8 mouse cellular contexts compared by ENCODE assay signal in genomic region chr5:144767911-144768841, GRCm38 (mm10). TPM values are rescaled to one million over a fixed set of nuclear protein-coding genes. Genes with fewer than 3 reads are reported as not detected.
DNase-seq lines count a peak whose midpoint lies in the region; ATAC-seq and TF ChIP-seq lines count a peak whose summit lies in the region.

No protein-coding gene starts in this region.

- peak; percentile 97 for TF ChIP-seq CTCF in C2C12 (IDR thresholded peaks at IDR 0.05; ENCODE audit: control insufficient read depth, insufficient read depth, insufficient read length)
- peak; percentile 86 for TF ChIP-seq CTCF in brain, embryonic 14.5 days (IDR thresholded peaks at IDR 0.05; ENCODE audit: borderline replicate concordance, extremely low read depth, insufficient read depth, insufficient read length)

- H3ac ChIP-seq in C2C12 (ENCODE audit: control insufficient read depth, insufficient read length, low read depth): peak overlapping the region; percentile 74

- WGBS in heart, embryonic 13.5 days: under 1% methylated on average over 92 of the region's 92 CpGs
- WGBS in liver, embryonic 12.5 days (ENCODE audit: insufficient replicate concordance): under 1% methylated on average over 92 of the region's 92 CpGs
- WGBS in stomach, embryonic 15.5 days: under 1% methylated on average over 89 of the region's 92 CpGs

- peaks cover 31% of the 10 kb centered on the region for H3K4me1 ChIP-seq in erythroblast, embryonic 14.5 days (ENCODE audit: control insufficient read depth)
- H3K4me1 ChIP-seq in heart, embryonic 13.5 days: peaks cover 16% of the 10 kb centered on the region
- peaks cover 35% of the 10 kb centered on the region for H3K4me1 ChIP-seq in liver, embryonic 12.5 days
- peaks cover 8% of the 10 kb centered on the region for H3K4me1 ChIP-seq in stomach, embryonic 15.5 days

- peaks cover 29% of the 10 kb centered on the region for H3K79me3 ChIP-seq in C2C12 (ENCODE audit: low read depth)

- H3K27ac ChIP-seq in heart, embryonic 13.5 days (replicated peaks): peak overlapping the region; percentile 97
- H3K27ac ChIP-seq in liver, embryonic 12.5 days: peak overlapping the region; percentile 88
- peak overlapping the region; percentile 96 for H3K27ac ChIP-seq in stomach, embryonic 15.5 days

- peak; percentile 96 for DNase-seq in brain, embryonic 14.5 days (ENCODE audit: low read depth)
- DNase-seq in kidney, postnatal 10 days: peak; percentile 94
- DNase-seq in natural killer cell, adult 2 months (ENCODE audit: low spot score in 2 of 2): peak; percentile 88 to 91

- ATAC-seq in heart, embryonic 13.5 days (ENCODE audit: extremely low read depth, insufficient number of reproducible peaks, low FRiP score, low TSS enrichment): peak; percentile 86
- ATAC-seq in liver, embryonic 12.5 days: peak; percentile 89
- peak; percentile 91 for ATAC-seq in stomach, embryonic 15.5 days (ENCODE audit: insufficient read depth, low FRiP score, low read depth)

- TF ChIP-seq POLR2A in brain, embryonic 14.5 days (IDR thresholded peaks at IDR 0.05; ENCODE audit: borderline replicate concordance, extremely low read depth, insufficient read depth, insufficient read length, poor library complexity, severe bottlenecking): peak; percentile 63; the same call in 1 of the 2 replicates

- H3K9ac ChIP-seq in heart, embryonic 13.5 days: peak overlapping the region; percentile 96
- peak overlapping the region; percentile 79 for H3K9ac ChIP-seq in liver, embryonic 12.5 days
- H3K9ac ChIP-seq in stomach, embryonic 15.5 days: peak overlapping the region; percentile 84

- peaks cover 17% of the 10 kb centered on the region for H3K36me3 ChIP-seq in C2C12 (ENCODE audit: control insufficient read depth, insufficient read depth)
- H3K36me3 ChIP-seq in erythroblast, embryonic 14.5 days (ENCODE audit: control insufficient read depth): peaks cover 25% of the 10 kb centered on the region
- peaks cover 27% of the 10 kb centered on the region for H3K36me3 ChIP-seq in heart, embryonic 13.5 days
- H3K36me3 ChIP-seq in liver, embryonic 12.5 days: peaks cover 26% of the 10 kb centered on the region
- peaks cover 6% of the 10 kb centered on the region; the same call in 1 of the 2 replicates for H3K36me3 ChIP-seq in stomach, embryonic 15.5 days

- peak overlapping the region; percentile 80 for H3K4me2 ChIP-seq in heart, embryonic 13.5 days
- peak overlapping the region; percentile 88 for H3K4me2 ChIP-seq in liver, embryonic 12.5 days
- H3K4me2 ChIP-seq in stomach, embryonic 15.5 days: peak overlapping the region; percentile 70

- H3K9me3 ChIP-seq in erythroblast, embryonic 14.5 days (ENCODE audit: control insufficient read depth, low read length): no peaks in the 10 kb centered on the region
- H3K9me3 ChIP-seq in heart, embryonic 13.5 days: no peaks in the 10 kb centered on the region
- H3K9me3 ChIP-seq in liver, embryonic 12.5 days (replicated peaks): no peaks in the 10 kb centered on the region
- no peaks in the 10 kb centered on the region for H3K9me3 ChIP-seq in stomach, embryonic 15.5 days

- H3K27me3 ChIP-seq in C2C12 (ENCODE audit: control insufficient read depth, insufficient read depth, insufficient read length): peaks cover 5% of the 10 kb centered on the region
- peaks cover 6% of the 10 kb centered on the region for H3K27me3 ChIP-seq in erythroblast, embryonic 14.5 days (ENCODE audit: control insufficient read depth)
- H3K27me3 ChIP-seq in heart, embryonic 13.5 days (replicated peaks): peaks cover 3% of the 10 kb centered on the region
- 0 out of 2 replicates have a peak, but pooled peaks cover 2% of the 10 kb centered on the region for H3K27me3 ChIP-seq in liver, embryonic 12.5 days (replicated peaks)
- H3K27me3 ChIP-seq in stomach, embryonic 15.5 days (replicated peaks): no peaks in the 10 kb centered on the region

- peaks cover 50% of the 10 kb centered on the region for H3K79me2 ChIP-seq in C2C12 (ENCODE audit: control insufficient read depth, insufficient read depth)

- H3K4me3 ChIP-seq in C2C12 (ENCODE audit: insufficient read depth, poor library complexity, severe bottlenecking): peak overlapping the region; percentile 85
- H3K4me3 ChIP-seq in erythroblast, embryonic 14.5 days (replicated peaks): peak overlapping the region; percentile 79
- H3K4me3 ChIP-seq in heart, embryonic 13.5 days: peak overlapping the region; percentile 96
- peak overlapping the region; percentile 90 for H3K4me3 ChIP-seq in liver, embryonic 12.5 days
- peak overlapping the region; percentile 89 for H3K4me3 ChIP-seq in stomach, embryonic 15.5 days (replicated peaks)

TF ChIP-seq in C2C12, 6 proteins besides CTCF, POLR2A, EP300 and RAD21:
- TF ChIP-seq USF1 (IDR thresholded peaks at IDR 0.05; ENCODE audit: low read depth) (no peak), MAX (IDR thresholded peaks at IDR 0.05) (peak; percentile 19)

RNA-seq across cellular contexts. Expression of gene Trrap, which starts 0.6 kb away (rescaled TPM):
- polyA plus RNA-seq in C2C12 (2012; fragmentation: generic; extraction: Trizol): 42.0 TPM
- 160 and 198 TPM in 2 replicates for polyA plus RNA-seq in brain, embryonic 14.5 days (2012; rRNA removed)
- polyA plus RNA-seq in erythroblast, embryonic 14.5 days (2012): 2.9 and 3.9 TPM in 2 replicates
- polyA plus RNA-seq in heart, embryonic 13.5 days (2015; fragmentation: Nextera tagmentation; extraction: Ambion mirVana): 43.7 and 48.1 TPM in 2 replicates
- polyA plus RNA-seq in liver, embryonic 12.5 days (2016; fragmentation: Nextera tagmentation; extraction: Ambion mirVana): 29.4 and 29.5 TPM in 2 replicates
- 60.7 and 62.1 TPM in 2 replicates for polyA plus RNA-seq in stomach, embryonic 15.5 days (2015; fragmentation: Nextera tagmentation; extraction: Ambion mirVana)

RNA-seq across cellular contexts. Expression of gene Tmem130, which starts 6.6 kb away (rescaled TPM):
- polyA plus RNA-seq in C2C12 (2012; fragmentation: generic; extraction: Trizol): not detected
- polyA plus RNA-seq in brain, embryonic 14.5 days (2012; rRNA removed): 229 and 307 TPM in 2 replicates
- polyA plus RNA-seq in erythroblast, embryonic 14.5 days (2012): not detected in 2 replicates
- polyA plus RNA-seq in heart, embryonic 13.5 days (2015; fragmentation: Nextera tagmentation; extraction: Ambion mirVana): 0.92 and 1.9 TPM in 2 replicates
- polyA plus RNA-seq in liver, embryonic 12.5 days (2016; fragmentation: Nextera tagmentation; extraction: Ambion mirVana): 0.31 and 0.33 TPM in 2 replicates
- 3.4 and 4.4 TPM in 2 replicates for polyA plus RNA-seq in stomach, embryonic 15.5 days (2015; fragmentation: Nextera tagmentation; extraction: Ambion mirVana)

Comparison
In these comparisons a context has a peak if more than half of its experiments do, and no peak if none do; other contexts are left out.
1. Peak in every context shown above with its lines: DNase-seq, ATAC-seq, H3K4me3 ChIP-seq and H3K27ac ChIP-seq.
2. RNA of gene Tmem130, which starts 6.6 kb away (polyA plus RNA-seq): 229 to 307 TPM in brain, embryonic 14.5 days; 3.4 to 4.4 TPM in stomach, embryonic 15.5 days, 0.92 to 1.9 TPM in heart, embryonic 13.5 days, 0.31 to 0.33 TPM in liver, embryonic 12.5 days, not detected in C2C12 (single experiment) and not detected in erythroblast, embryonic 14.5 days; every median in the first group is over 10 times any median in the second.